Mouse (Mus musculus) kidney, embryonic 16.5 days (tissue): Measurements from ENCODE around the gene Dclre1a. TPM values are rescaled to one million over a fixed set of nuclear protein-coding genes. Genes with fewer than 3 reads are reported as not detected.
"Not testable (repeated sequence)": the region's sequence is repeated elsewhere in the genome, so short reads cannot be mapped to it uniquely, and the experiment has no call there.

Experiments
- ATAC-seq: fragments of 200-750 bp; cut with Nextera tagmentation; 2 replicates; pipeline ENCODE4 v1.8.0; 2017; ENCODE audit warnings: moderate TSS enrichment; ENCODE audit not compliant: low FRiP score, low TSS enrichment
- H3K27ac ChIP-seq: fragments of 300-500 bp; sonication (generic); 2 replicates; pipeline ENCODE4 v1.5.1; 2014; ENCODE audit warnings: low read length
- H3K27me3 ChIP-seq: fragments of 300-500 bp; sonication (generic); 2 replicates; pipeline ENCODE4 v1.6.1; 2014; ENCODE audit warnings: low read length, control low read depth, mixed read lengths; ENCODE audit not compliant: insufficient read depth
- H3K36me3 ChIP-seq: fragments of 300-500 bp; sonication (generic); 2 replicates; pipeline ENCODE4 v1.6.1; 2014; ENCODE audit warnings: low read length, control low read depth, mixed read lengths; ENCODE audit not compliant: insufficient read depth
- H3K4me1 ChIP-seq: fragments of 300-500 bp; sonication (generic); 2 replicates; pipeline ENCODE4 v1.6.1; 2014; ENCODE audit warnings: low read length, control low read depth, mixed read lengths; ENCODE audit not compliant: insufficient read depth
- H3K4me2 ChIP-seq: fragments of 300-500 bp; sonication (generic); replicated peaks from 2 replicates; pipeline ENCODE4 v1.6.1; 2014; ENCODE audit warnings: low read depth, low read length
- H3K4me3 ChIP-seq: fragments of 300-500 bp; sonication (generic); 2 replicates; pipeline ENCODE4 v1.5.1; 2014; ENCODE audit warnings: mild to moderate bottlenecking, low read length
- H3K9ac ChIP-seq: fragments of 300-500 bp; sonication (generic); replicated peaks from 2 replicates; pipeline ENCODE4 v1.6.1; 2014; ENCODE audit warnings: low read length
- H3K9me3 ChIP-seq: fragments of 300-500 bp; sonication (generic); 2 replicates; pipeline ENCODE4 v1.6.1; 2016; ENCODE audit warnings: low read length, control low read depth
- WGBS: fragments of 180-500 bp; shearing (Covaris S2); extraction: QIAGEN DNeasy Blood & Tissue Kit; methylation state at CpG from one replicate; pipeline ENCODE4 v1.1.7; 2014; 5-methylcytosine and 5-hydroxymethylcytosine counted together
- polyA plus RNA-seq: library from polyadenylated mRNA; unstranded; fragments of >200 nt; fragmentation: Nextera tagmentation; extraction: Ambion mirVana; gene quantifications from 2 replicates; pipeline ENCODE4 v1.2.1, GENCODE M21; 2015

Dclre1a gene
- polyA plus RNA-seq, 1 experiment from 2014 or later: 14.8 TPM

DNA sequence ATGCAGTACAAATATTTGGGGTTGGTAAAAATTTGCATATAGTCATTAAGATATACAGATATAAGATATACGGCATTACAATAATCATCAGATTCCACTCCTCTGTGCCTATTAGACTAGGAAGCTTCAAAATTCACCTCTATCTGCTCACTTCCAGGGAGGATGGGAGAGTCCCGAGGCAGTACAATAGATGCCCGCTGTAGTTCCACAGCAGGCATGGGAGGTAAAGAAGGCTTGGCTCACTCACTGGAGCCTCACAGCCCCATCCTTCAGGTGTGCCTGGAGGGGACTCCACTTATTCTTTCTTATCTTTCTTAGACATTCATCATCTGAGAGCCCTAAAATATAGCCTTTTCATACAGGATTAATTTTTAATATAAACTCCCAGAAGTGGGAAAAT, 13.7 kb downstream of the Dclre1a start:
- Histone ChIP-seq H3K4me1 (no peaks in the 10 kb centered on the region), H3K4me2 (no peak overlapping the region), H3K9ac (no peak overlapping the region), H3K9me3 (no peaks in the 10 kb centered on the region), H3K4me3 (no peak overlapping the region), H3K27me3 (no peaks in the 10 kb centered on the region), H3K27ac (no peak overlapping the region), H3K36me3 (peaks cover 19% of the 10 kb centered on the region; the same call in 1 of the 2 replicates)
- 84% methylated on average over 3 of the region's 3 CpGs for WGBS
- ATAC-seq: no peak

- H3K27me3 ChIP-seq: no peaks in the 10 kb centered on the region
- H3K4me3 ChIP-seq: no peak overlapping the region
- WGBS: 85% methylated on average over 14 of the region's 14 CpGs
- no peak overlapping the region for H3K4me2 ChIP-seq
- H3K4me1 ChIP-seq: no peaks in the 10 kb centered on the region
- no peak overlapping the region for H3K9ac ChIP-seq
- H3K36me3 ChIP-seq: peaks cover 19% of the 10 kb centered on the region; the same call in 1 of the 2 replicates
- ATAC-seq: no peak
- H3K9me3 ChIP-seq: no peaks in the 10 kb centered on the region
- no peak overlapping the region for H3K27ac ChIP-seq
These were observed 14.5 kb downstream of the Dclre1a start for GRCm38 (mm10) chr19:56533291-56534071.

GRCm38 (mm10) chr19:56531251-56531650, 16.8 kb downstream of the Dclre1a start:
- Histone ChIP-seq H3K4me3 (no peak overlapping the region), H3K36me3 (peaks cover 15% of the 10 kb centered on the region; the same call in 1 of the 2 replicates)
- no peak for ATAC-seq

GRCm38 (mm10) chr19:56530529-56530928, 17.5 kb downstream of the Dclre1a start:
- no CpG with 5 or more reads among the region's 11 CpGs for WGBS
- not testable (repeated sequence) for H3K9ac ChIP-seq, H3K27me3 ChIP-seq, ATAC-seq, H3K4me3 ChIP-seq, H3K4me1 ChIP-seq, H3K27ac ChIP-seq, H3K36me3 ChIP-seq, H3K4me2 ChIP-seq, H3K9me3 ChIP-seq

More at GRCm38 (mm10) chr19:56531251-56531650, 16.8 kb downstream of the Dclre1a start:
- no peaks in the 10 kb centered on the region for H3K27me3 ChIP-seq
- H3K9ac ChIP-seq: no peak overlapping the region
- H3K27ac ChIP-seq: no peak overlapping the region
- no peak overlapping the region for H3K4me2 ChIP-seq
- H3K9me3 ChIP-seq: no peaks in the 10 kb centered on the region
- WGBS: 89% methylated on average over 12 of the region's 12 CpGs
- no peaks in the 10 kb centered on the region for H3K4me1 ChIP-seq

DNA sequence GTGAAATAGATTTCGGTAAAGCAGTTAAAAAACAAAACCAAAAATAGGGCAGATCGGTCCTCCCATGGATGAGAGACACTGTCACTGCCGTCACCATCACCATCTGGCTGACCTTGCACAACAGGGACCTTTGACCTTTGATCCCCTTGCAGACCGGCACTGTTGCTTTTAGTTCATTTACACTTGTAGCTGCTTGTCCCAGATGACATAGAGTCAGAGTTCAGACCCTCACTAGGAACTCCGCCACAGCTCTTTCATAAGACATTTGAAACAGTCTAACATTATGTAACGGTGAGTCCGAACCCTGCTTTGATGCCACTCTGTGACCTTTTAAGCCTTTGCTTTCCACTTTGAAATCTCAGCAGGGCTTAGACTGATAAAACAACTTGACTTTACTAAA, 28.6 kb downstream of the Dclre1a start:
- WGBS: no CpG with 5 or more reads among the region's 7 CpGs
- H3K4me1 ChIP-seq, ATAC-seq, H3K4me2 ChIP-seq, H3K27me3 ChIP-seq, H3K36me3 ChIP-seq, H3K9ac ChIP-seq, H3K4me3 ChIP-seq, H3K9me3 ChIP-seq, H3K27ac ChIP-seq: not testable (repeated sequence)

DNA sequence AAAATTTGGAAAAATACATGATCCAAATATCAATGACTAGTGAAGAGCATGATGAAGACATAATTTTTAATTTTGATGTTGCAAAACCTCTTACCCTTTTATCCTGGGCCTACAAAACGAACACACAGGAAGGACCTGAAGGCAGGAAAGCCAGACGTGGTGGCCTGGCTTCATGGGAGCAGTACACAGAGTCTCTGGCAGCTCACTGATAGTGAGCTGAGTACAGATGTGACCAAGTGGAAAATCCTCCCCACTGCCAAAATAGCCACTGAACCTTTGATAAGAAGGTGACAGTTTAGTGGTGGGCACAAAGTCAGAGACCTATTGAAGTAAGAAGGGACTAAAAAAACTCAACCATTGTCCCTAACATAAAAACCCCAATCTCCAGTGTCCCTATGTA, 34.5 kb downstream of the Dclre1a start:
- WGBS: no CpG with 5 or more reads among the region's 2 CpGs
- ATAC-seq, H3K9ac ChIP-seq, H3K4me2 ChIP-seq, H3K27ac ChIP-seq, H3K4me1 ChIP-seq, H3K4me3 ChIP-seq, H3K27me3 ChIP-seq, H3K36me3 ChIP-seq, H3K9me3 ChIP-seq: not testable (repeated sequence)

GRCm38 (mm10) chr19:56511207-56511606, 36.8 kb downstream of the Dclre1a start:
- H3K9me3 ChIP-seq, H3K27ac ChIP-seq, H3K9ac ChIP-seq, ATAC-seq, H3K27me3 ChIP-seq, H3K36me3 ChIP-seq, H3K4me3 ChIP-seq, H3K4me1 ChIP-seq, H3K4me2 ChIP-seq: not testable (repeated sequence)
- WGBS: no CpG with 5 or more reads among the region's 4 CpGs

GRCm38 (mm10) chr19:56503525-56503924, 44.5 kb downstream of the Dclre1a start:
- not testable (repeated sequence) for ATAC-seq, H3K27me3 ChIP-seq, H3K4me2 ChIP-seq, H3K27ac ChIP-seq, H3K36me3 ChIP-seq, H3K4me1 ChIP-seq, H3K9me3 ChIP-seq, H3K4me3 ChIP-seq, H3K9ac ChIP-seq
- no CpG with 5 or more reads among the region's 5 CpGs for WGBS

DNA sequence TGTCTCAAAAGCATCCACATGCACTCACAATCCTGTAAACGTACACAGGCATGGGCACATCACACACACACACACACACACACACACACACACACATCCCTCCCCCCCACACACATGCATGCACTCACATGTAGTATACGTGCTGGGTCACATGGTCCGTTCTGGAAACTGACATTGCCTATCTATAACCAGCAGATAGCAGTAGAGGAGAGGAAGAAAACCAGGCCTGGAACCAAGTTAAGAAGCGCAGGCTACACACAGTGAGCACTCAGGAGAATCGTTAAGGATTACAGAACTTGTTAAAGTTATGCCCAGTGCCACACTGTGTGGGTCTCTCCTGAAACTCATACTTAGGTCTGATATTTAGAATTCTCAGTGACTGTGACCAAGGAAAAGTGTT, 45.0 kb downstream of the Dclre1a start:
- not testable (repeated sequence) for ATAC-seq, H3K9ac ChIP-seq, H3K9me3 ChIP-seq, H3K36me3 ChIP-seq, H3K4me2 ChIP-seq, H3K27me3 ChIP-seq, H3K4me1 ChIP-seq, H3K4me3 ChIP-seq, H3K27ac ChIP-seq
- WGBS: no CpG with 5 or more reads among the region's 5 CpGs

- H3K36me3 ChIP-seq, H3K9ac ChIP-seq, H3K27me3 ChIP-seq, ATAC-seq, H3K9me3 ChIP-seq, H3K4me2 ChIP-seq, H3K4me1 ChIP-seq, H3K27ac ChIP-seq, H3K4me3 ChIP-seq: not testable (repeated sequence)
- no CpG with 5 or more reads among the region's 2 CpGs for WGBS
These were observed 53.9 kb downstream of the Dclre1a start for GRCm38 (mm10) chr19:56494157-56494556.
